Mouse (Mus musculus) neural tube, embryonic 11.5 days (tissue): ENCODE results near the gene Myt1l. TPM values are rescaled to one million over a fixed set of nuclear protein-coding genes. Genes with fewer than 3 reads are reported as not detected.

Source experiments
- ATAC-seq: fragments of 200-750 bp; cut with Nextera tagmentation; 2 replicates; pipeline ENCODE4 v1.8.0; 2017; ENCODE audit warnings: moderate number of reproducible peaks, mild to moderate bottlenecking, moderate TSS enrichment, moderate library complexity; ENCODE audit not compliant: insufficient read depth, low FRiP score, low TSS enrichment
- DNase-seq: peaks from one replicate; pipeline ENCODE4 v3.0.0-alpha.2; 2015; ENCODE audit warnings: low spot score
- H3K27ac ChIP-seq: fragments of 300-500 bp; sonication (generic); 2 replicates; pipeline ENCODE4 v1.5.1; 2014; ENCODE audit warnings: low read depth, mild to moderate bottlenecking, low read length
- H3K27me3 ChIP-seq: fragments of 300-500 bp; sonication (generic); 2 replicates; pipeline ENCODE4 v1.6.1; 2014; ENCODE audit warnings: mild to moderate bottlenecking, low read length, mixed read lengths; ENCODE audit not compliant: control insufficient read depth, insufficient read depth
- H3K36me3 ChIP-seq: fragments of 300-500 bp; sonication (generic); 2 replicates; pipeline ENCODE4 v1.6.1; 2014; ENCODE audit warnings: mild to moderate bottlenecking, low read length, moderate library complexity, mixed read lengths; ENCODE audit not compliant: control insufficient read depth, insufficient read depth
- H3K4me1 ChIP-seq: fragments of 300-500 bp; sonication (generic); 2 replicates; pipeline ENCODE4 v1.6.1; 2014; ENCODE audit warnings: low read length, mixed read lengths; ENCODE audit not compliant: control insufficient read depth, insufficient read depth
- H3K4me2 ChIP-seq: fragments of 300-500 bp; sonication (generic); 2 replicates; pipeline ENCODE4 v1.6.1; 2014; ENCODE audit warnings: low read depth, mild to moderate bottlenecking, moderate library complexity
- H3K4me3 ChIP-seq: fragments of 300-500 bp; sonication (generic); 2 replicates; pipeline ENCODE4 v1.5.1; 2014; ENCODE audit warnings: low read depth, low read length
- H3K9ac ChIP-seq: fragments of 300-500 bp; sonication (generic); 2 replicates; pipeline ENCODE4 v1.6.1; 2014; ENCODE audit warnings: mild to moderate bottlenecking, low read length
- H3K9me3 ChIP-seq: fragments of 300-500 bp; sonication (generic); 2 replicates; pipeline ENCODE4 v1.6.1; 2016; ENCODE audit warnings: low read length; ENCODE audit not compliant: control insufficient read depth
- WGBS: fragments of 180-500 bp; shearing (Covaris S2); extraction: QIAGEN DNeasy Blood & Tissue Kit; methylation state at CpG from one replicate; pipeline ENCODE4 v1.1.7; 2014; 5-methylcytosine and 5-hydroxymethylcytosine counted together
- polyA plus RNA-seq: library from polyadenylated mRNA; unstranded; fragments of >200 nt; fragmentation: Nextera tagmentation; extraction: Ambion mirVana; gene quantifications from 2 replicates; pipeline ENCODE4 v1.2.1, GENCODE M21; 2014

The Myt1l gene
- polyA plus RNA-seq, 1 experiment from 2014 or later, result 23.8 TPM

- DNase-seq, result no peak
- Histone ChIP-seq H3K4me2 (no peak overlapping the region), H3K36me3 (no peaks in the 10 kb centered on the region), H3K27me3 (no peaks in the 10 kb centered on the region), H3K4me3 (no peak overlapping the region), H3K9ac (no peak overlapping the region), H3K27ac (no peak overlapping the region), H3K9me3 (no peaks in the 10 kb centered on the region), H3K4me1 (peaks cover 18% of the 10 kb centered on the region)
- ATAC-seq, result no peak
- 88% methylated on average over 12 of the region's 12 CpGs for WGBS
These were observed 428.8 kb downstream of the Myt1l start for GRCm38 (mm10) chr12:29956969-29957368.

DNA sequence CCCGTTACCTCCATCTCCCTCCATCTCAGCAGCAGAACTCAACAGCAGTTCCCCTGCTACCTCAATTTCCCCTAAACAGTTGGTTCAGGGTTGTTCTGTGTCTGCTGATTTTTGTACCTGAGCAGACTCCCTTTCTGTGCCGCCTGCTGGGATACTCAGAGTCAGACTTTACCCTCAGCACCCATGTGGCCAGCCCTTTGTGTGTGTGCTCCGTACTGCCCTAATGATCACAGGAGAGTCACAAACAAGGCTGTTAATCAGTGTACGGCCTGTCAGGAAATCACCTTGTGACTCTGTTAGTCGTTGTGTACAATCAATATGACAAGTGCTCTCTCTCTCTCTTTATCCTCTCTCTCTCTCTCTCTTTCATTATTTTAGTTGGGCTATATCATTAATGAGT is 430.5 kb downstream of the Myt1l start:
- Histone ChIP-seq H3K9ac (no peak overlapping the region), H3K27ac (no peak overlapping the region), H3K9me3 (no peaks in the 10 kb centered on the region), H3K4me2 (no peak overlapping the region), H3K36me3 (no peaks in the 10 kb centered on the region), H3K4me1 (peaks cover 11% of the 10 kb centered on the region), H3K27me3 (no peaks in the 10 kb centered on the region), H3K4me3 (no peak overlapping the region)
- DNase-seq (no peak), ATAC-seq (no peak)
- 79% methylated on average over 5 of the region's 5 CpGs for WGBS

GRCm38 (mm10) chr12:29961041-29961440 is 432.9 kb downstream of the Myt1l start:
- Histone ChIP-seq H3K27me3 (no peaks in the 10 kb centered on the region), H3K4me3 (no peak overlapping the region), H3K4me1 (peaks cover 5% of the 10 kb centered on the region), H3K9me3 (no peaks in the 10 kb centered on the region), H3K4me2 (no peak overlapping the region), H3K27ac (no peak overlapping the region), H3K36me3 (no peaks in the 10 kb centered on the region), H3K9ac (no peak overlapping the region)
- WGBS, result 96% methylated on average over 1 of the region's 1 CpGs
- no peak for DNase-seq
- no peak for ATAC-seq

- peaks cover 5% of the 10 kb centered on the region for H3K4me1 ChIP-seq
- no peak for DNase-seq
- no peak for ATAC-seq
- no peaks in the 10 kb centered on the region for H3K36me3 ChIP-seq
- no peaks in the 10 kb centered on the region for H3K27me3 ChIP-seq
- H3K9me3 ChIP-seq, result no peaks in the 10 kb centered on the region
- H3K9ac ChIP-seq, result no peak overlapping the region
- H3K4me2 ChIP-seq, result no peak overlapping the region
- no peak overlapping the region for H3K27ac ChIP-seq
- H3K4me3 ChIP-seq, result no peak overlapping the region
- WGBS, result 92% methylated on average over 6 of the region's 6 CpGs
These were observed 436.8 kb downstream of the Myt1l start for GRCm38 (mm10) chr12:29965016-29965415.

GRCm38 (mm10) chr12:29971795-29972464 is 443.7 kb downstream of the Myt1l start:
- no peak for ATAC-seq
- Histone ChIP-seq H3K9me3 (no peaks in the 10 kb centered on the region), H3K27ac (no peak overlapping the region), H3K9ac (no peak overlapping the region), H3K4me3 (no peak overlapping the region), H3K27me3 (no peaks in the 10 kb centered on the region), H3K36me3 (no peaks in the 10 kb centered on the region), H3K4me1 (no peaks in the 10 kb centered on the region), H3K4me2 (no peak overlapping the region)
- no peak for DNase-seq
- WGBS, result 91% methylated on average over 7 of the region's 7 CpGs

DNA sequence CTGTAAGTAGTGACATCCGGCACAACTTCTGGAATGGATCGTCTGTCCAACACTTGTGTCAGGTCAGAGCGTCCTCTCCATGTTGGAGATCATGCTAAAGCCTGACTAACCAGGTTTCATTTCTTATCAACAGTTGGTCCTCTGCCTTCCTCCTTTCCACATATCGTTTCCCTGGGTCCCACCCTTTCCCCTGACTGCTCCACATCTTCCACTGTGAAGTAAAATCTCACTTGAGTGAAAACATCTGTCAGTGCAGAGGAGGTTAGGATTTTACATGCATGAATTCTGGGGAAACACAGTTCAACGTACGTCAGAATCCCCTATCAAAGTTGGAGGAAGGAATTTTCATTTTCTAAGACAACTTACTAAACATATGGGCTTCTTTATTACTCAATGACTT is 444.3 kb downstream of the Myt1l start:
- DNase-seq (no peak), ATAC-seq (no peak)
- Histone ChIP-seq H3K4me1 (no peaks in the 10 kb centered on the region), H3K9me3 (no peaks in the 10 kb centered on the region), H3K27ac (no peak overlapping the region), H3K4me3 (no peak overlapping the region), H3K9ac (no peak overlapping the region), H3K36me3 (no peaks in the 10 kb centered on the region), H3K27me3 (no peaks in the 10 kb centered on the region), H3K4me2 (no peak overlapping the region)
- WGBS, result 78% methylated on average over 6 of the region's 6 CpGs
